ENCODE assay signal across 28 mouse cellular contexts in the genomic region with DNA sequence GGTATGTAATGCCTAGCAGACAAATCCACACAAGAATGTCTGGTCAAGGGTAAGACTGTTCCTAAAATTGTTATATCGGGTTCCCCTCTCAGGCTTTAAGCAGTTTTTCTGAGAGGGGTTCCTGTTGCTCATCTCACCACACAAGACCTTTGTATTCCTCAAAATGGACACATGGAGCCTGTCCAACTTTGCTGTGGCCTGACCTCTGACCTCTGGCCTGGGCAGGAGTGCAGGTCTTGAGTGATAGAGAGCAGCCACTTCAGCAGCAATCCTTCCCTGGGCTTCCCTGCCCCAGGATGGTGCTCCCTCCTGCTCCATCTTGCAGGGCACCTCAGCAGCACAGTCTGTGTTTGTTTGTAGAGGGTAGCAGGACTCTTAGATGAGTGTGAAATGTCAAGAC. TPM values are rescaled to one million over a fixed set of nuclear protein-coding genes. Genes with fewer than 3 reads are reported as not detected.
DNase-seq lines count a peak whose midpoint lies in the region; ATAC-seq lines count a peak whose summit lies in the region.
"Had no signal": no experiment of that assay in that cellular context is flagged by ENCODE, and none has a peak within 500 bp of the region (broad histone marks: within the 10 kb centered on the region; RNA-seq: fewer than 3 reads in every experiment).

No protein-coding gene starts in this region.

- WGBS in heart, embryonic 12.5 days = 81% methylated on average over 1 of the region's 1 CpGs

- H3K36me3 ChIP-seq in heart, embryonic 12.5 days = no peaks in the 10 kb centered on the region
- H3K36me3 ChIP-seq: G1E; heart, embryonic 15.5 days; intestine, embryonic 15.5 days; liver, embryonic 12.5 days had no signal

- no peaks in the 10 kb centered on the region for H3K27me3 ChIP-seq in heart, embryonic 12.5 days (replicated peaks)
- H3K27me3 ChIP-seq: heart, embryonic 15.5 days; intestine, embryonic 15.5 days; liver, embryonic 12.5 days had no signal

- no peak overlapping the region for H3K4me3 ChIP-seq in heart, embryonic 12.5 days
- H3K4me3 ChIP-seq: gastrocnemius, adult 2 months; heart, embryonic 15.5 days; intestine, embryonic 15.5 days; liver, embryonic 12.5 days had no signal

- no peak overlapping the region for H3K4me2 ChIP-seq in heart, embryonic 12.5 days
- H3K4me2 ChIP-seq: heart, embryonic 15.5 days; intestine, embryonic 15.5 days; liver, embryonic 12.5 days; midbrain, embryonic 11.5 days had no signal

- no peaks in the 10 kb centered on the region for H3K4me1 ChIP-seq in heart, embryonic 12.5 days (replicated peaks)
- H3K4me1 ChIP-seq: heart, embryonic 15.5 days; intestine, embryonic 15.5 days; liver, embryonic 12.5 days had no signal

- no peak for ATAC-seq in heart, embryonic 12.5 days (ENCODE audit: insufficient number of reproducible peaks, low FRiP score)
- no peak for ATAC-seq in activated CD4-positive, CD25-positive, alpha-beta regulatory T cell, adult 4 months
- ATAC-seq: forebrain, embryonic 16.5 days; intestine, embryonic 15.5 days; liver, embryonic 12.5 days; liver, postnatal 0 days; midbrain, embryonic 16.5 days had no signal

- peak; percentile 55 for DNase-seq in heart, adult 11 months
- DNase-seq in cerebellum, adult 11-12 months = peak; percentile 47
- peak; percentile 19 to 42 for DNase-seq in cerebellum, postnatal 10 days
- DNase-seq in yolk sac, embryonic 10.5 days (ENCODE audit: low spot score) = peak; percentile 29
- no peak for DNase-seq in gastrocnemius, postnatal 10 days
- DNase-seq: adrenal gland, postnatal 36 days; B cell, adult 2 months; gastrocnemius, adult 2 months; kidney, adult 8-10 months; kidney, postnatal 4 days; liver, postnatal 0 days; lung, postnatal 36 days; right cerebral cortex, adult 18-20 months; right cerebral cortex, postnatal 4 days; thymus, adult 2 months; thymus, postnatal 36 days had no signal

- no peak overlapping the region for H3K9ac ChIP-seq in heart, embryonic 12.5 days
- H3K9ac ChIP-seq: heart, embryonic 15.5 days; intestine, embryonic 15.5 days; liver, embryonic 12.5 days; liver, postnatal 0 days had no signal

- no peaks in the 10 kb centered on the region for H3K9me3 ChIP-seq in heart, embryonic 12.5 days (replicated peaks)
- H3K9me3 ChIP-seq: G1E; heart, embryonic 15.5 days; intestine, embryonic 15.5 days; liver, embryonic 12.5 days had no signal

- no peak overlapping the region for H3K27ac ChIP-seq in heart, embryonic 12.5 days (ENCODE audit: poor library complexity, severe bottlenecking)
- H3K27ac ChIP-seq: gastrocnemius, adult 2 months; heart, embryonic 15.5 days; hindbrain, postnatal 0 days; intestine, embryonic 15.5 days; kidney, postnatal 0 days; liver, embryonic 12.5 days; stomach, postnatal 0 days had no signal

RNA-seq across cellular contexts. Expression of gene Zfp518b, which starts 48.9 kb away (rescaled TPM):
- 12.0 and 15.6 TPM in 2 replicates for polyA plus RNA-seq in heart, embryonic 12.5 days (2016; fragmentation: Nextera tagmentation; extraction: Ambion mirVana)
- total RNA-seq in gastrocnemius, postnatal 10 days (2021) = 1 to 10 TPM; 5.1 to 7.2 TPM
- under 1 TPM; 0.49 to 0.73 TPM for polyA plus RNA-seq in activated CD4-positive, CD25-positive, alpha-beta regulatory T cell, adult 4 months (2017; shearing (Covaris generic))
- polyA plus RNA-seq: G1E had no signal
